Mouse (Mus musculus): ENCODE measurements around the gene Wwc2.

Wwc2 gene

DNA sequence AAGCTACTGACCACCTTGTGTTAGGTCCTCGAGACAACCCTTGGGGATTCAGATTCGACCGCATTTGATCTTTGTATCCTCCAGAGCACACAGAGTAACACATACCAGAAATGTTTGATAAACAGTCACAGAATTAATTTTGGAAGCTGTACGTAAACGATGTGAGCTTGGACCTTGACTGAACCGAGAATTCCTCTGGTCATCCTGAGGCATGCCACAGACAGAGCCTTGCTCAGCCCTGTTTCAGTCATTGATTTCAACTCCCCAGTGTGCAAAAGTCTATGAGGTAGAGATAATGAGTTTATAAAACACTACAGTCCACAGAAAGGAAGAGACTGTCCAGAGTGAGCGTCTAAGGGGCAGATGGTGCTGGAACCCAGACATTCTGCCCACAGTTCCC is 51.5 kb downstream of the Wwc2 start:
- DNase-seq: no peak

GRCm38 (mm10) chr8:47936386-47936785 is 54.3 kb downstream of the Wwc2 start:
- no peak for DNase-seq

DNA sequence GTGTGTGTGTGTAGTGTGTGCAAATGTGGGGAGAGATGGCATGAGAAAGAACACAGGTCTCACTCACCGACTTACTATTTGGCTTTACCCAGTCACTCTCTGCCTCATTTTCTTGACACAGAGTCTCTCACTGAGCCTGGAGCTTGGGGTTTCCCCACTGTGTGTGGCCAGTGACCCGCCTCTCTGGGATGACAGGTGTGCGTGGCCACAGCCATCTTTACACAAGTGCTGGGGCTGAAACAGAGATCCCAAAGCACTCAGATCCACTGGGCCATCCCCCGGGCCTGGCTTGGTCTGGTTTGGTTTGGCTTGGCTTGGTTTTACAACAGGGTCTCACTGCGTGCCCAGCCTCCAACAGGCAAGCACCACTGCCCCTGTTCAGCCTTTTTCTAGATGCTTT is 55.3 kb downstream of the Wwc2 start:
- no peak for DNase-seq

GRCm38 (mm10) chr8:47933087-47933486 is 57.6 kb downstream of the Wwc2 start:
- no peak for DNase-seq

DNA sequence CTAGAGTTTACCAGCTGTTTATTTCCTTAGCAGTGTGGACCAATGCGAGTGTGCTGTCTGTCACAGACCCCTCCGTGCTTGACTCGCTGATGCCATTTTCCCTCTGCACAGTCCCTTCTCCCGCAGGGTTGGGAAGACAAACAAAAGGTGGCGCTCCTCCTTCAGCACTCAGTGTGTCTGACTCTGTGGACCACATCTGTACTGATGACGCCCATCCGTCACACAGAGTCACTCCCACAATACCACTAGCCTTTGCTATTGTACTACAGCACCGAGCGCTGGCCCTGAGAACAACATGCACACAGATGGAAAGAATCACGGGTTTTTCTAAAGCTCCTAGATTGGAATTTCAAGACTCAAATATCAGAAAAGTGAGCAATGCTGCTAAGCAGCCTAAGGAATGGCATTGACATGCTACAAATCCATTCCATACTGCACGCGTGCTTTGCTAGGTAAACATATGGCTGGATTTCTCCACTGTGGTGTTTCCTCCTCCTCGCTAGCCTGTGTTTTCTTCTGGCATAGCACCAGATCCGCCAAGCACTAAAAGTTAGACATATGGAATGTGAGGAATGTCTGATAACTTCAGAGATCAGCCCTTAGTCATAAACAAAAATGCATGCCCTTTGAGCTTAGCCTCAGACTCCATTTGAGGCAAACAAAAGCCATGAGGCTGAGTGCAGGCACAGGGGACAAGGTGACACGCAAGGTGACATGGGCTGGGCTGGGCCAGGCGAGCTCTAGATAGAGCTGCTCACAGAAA is 58.5 kb downstream of the Wwc2 start:
- no peak for DNase-seq

DNA sequence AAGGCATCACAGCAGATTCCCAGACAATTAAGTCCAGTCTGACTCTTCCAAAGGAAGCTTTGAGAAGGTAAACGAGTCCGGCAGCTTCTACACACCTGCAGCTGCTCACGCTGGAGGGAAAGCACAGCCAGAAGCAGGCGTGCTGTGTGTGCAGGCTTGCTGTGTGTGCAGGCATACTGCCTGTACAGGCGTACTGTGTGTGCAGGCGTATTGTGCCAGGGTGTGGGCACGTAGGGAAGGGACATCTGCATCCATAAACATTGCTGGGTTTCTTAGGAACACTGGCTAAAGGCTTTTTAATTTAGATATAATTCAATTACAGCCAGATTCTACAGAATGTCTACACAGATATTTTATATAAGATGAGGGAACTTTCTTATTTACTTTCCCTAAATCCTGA is 59.4 kb downstream of the Wwc2 start:
- DNase-seq: no peak

- DNase-seq: no peak
Measured at GRCm38 (mm10) chr8:47929615-47930014, 61.1 kb downstream of the Wwc2 start.

DNA sequence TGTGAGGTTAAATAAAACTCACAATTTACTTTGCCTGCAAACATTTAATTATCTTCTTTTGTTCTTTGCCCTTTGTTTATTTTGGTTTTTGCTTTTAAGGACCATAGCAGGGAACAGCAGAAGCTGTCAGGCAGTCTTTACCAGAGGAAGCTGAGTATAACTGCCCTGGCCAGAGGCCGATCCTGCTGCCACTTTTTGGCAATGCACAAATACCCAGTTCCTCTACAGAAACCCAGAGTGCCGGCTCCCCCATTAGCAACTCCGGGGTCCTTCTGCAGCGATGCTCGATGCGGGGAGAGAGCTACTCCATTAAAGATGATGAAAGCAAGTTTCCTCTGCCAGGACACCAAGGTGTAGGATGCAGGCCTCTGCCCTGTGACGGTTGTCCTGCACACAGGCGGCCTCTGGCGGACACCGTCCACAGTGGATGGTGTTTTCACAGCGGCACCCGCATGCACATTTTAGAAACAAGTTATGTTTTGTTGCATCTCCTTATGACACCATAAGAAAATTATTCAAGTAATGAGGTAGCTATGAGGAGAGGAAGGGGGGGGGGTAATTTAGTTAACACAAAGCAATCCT is 62.0 kb downstream of the Wwc2 start:
- no peak for DNase-seq

DNA sequence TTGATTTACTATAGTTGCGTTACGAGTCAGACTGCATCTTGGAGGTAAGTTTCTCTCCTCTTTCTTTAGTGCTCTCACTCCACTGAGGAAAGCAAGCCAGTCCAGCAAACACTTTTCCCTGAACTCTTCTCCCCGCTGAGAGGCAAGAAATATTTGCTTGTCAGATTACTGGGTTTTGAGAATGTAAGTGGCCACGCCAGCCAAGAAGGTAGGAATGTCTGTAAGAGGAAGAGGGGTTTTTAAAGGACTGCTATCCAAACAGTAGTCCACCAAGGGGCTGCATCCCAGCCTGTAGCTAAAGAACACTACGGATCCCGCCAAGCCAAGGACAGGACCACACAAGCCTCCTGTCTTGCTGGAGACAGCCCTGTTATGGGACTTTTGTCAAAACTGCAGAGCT is 65.8 kb downstream of the Wwc2 start:
- DNase-seq: no peak

GRCm38 (mm10) chr8:47922816-47923215 is 67.9 kb downstream of the Wwc2 start:
- DNase-seq: no peak

GRCm38 (mm10) chr8:47922011-47922410 is 68.7 kb downstream of the Wwc2 start:
- DNase-seq: no peak

DNA sequence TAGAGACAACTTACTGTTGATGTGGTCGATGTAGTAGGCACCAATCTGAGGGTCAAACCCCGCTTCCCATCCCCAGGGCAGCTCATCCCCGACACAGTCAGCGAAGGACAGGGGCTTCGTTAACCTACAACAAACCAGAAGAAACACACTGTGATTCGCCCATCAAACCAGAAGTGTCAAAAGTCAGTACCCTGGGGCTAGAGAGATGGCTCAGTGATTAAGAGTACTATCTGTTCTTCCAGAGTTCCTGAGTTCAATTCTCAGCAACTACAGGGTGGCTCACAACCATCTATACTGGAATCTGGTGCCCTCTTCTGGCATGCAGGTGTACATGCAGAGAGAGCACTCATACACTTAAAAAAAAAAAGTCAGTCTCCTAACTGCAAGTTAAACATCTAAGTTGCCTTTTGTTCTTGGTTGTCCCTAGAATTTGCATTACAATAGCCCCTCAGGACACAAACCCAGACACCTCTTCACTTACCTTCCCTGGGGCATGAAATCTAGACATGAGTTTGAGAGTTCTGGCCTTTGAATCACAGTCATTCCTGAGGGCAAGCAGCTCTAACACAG is 70.1 kb downstream of the Wwc2 start:
- no peak for DNase-seq

DNA sequence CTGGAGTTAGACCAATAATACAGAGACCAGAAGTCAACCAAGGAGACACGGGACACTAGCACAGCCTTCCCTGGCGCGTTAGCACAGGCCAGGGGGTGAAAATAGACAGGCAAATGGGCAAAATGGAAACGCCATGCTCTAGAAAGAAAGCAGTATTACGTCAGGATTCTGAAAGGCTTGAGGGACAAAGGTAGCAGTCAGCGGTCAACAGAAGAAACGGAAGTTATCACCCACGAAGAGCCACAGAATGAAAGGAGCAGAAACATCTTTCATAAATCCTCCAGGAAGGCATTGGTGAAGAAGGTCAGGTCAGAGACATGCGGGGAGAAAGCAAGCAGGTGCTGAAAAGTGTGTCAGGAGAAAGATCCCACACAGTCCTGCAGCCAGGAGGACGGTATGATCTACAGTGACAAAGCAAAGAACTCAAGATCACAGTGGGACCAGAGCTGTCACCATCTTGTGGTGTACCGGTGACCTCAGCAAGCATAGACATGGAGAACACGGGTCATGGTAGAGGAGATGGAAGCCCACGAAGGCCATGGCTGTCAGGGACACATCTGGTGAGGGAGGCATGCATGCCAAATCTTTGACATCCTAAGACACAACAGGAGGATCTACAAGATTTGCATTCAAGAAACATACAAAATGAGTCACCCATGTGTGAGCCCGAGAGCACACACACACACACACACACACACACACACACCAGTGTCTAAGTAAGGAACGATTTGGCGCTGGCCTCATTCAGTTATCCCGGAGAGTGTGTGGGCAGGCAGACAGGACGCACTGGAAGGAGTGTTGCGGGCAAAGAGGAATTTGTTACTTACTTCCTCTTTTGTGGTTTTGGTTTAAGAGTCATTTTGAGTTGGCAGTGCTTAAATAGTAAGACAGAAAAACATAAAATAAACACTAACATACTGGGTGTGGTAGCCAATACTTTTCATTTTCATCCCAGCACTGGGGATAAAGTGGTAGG is 73.4 kb downstream of the Wwc2 start:
- no peak for DNase-seq

GRCm38 (mm10) chr8:47915521-47915920 is 75.2 kb downstream of the Wwc2 start:
- no peak for DNase-seq

DNA sequence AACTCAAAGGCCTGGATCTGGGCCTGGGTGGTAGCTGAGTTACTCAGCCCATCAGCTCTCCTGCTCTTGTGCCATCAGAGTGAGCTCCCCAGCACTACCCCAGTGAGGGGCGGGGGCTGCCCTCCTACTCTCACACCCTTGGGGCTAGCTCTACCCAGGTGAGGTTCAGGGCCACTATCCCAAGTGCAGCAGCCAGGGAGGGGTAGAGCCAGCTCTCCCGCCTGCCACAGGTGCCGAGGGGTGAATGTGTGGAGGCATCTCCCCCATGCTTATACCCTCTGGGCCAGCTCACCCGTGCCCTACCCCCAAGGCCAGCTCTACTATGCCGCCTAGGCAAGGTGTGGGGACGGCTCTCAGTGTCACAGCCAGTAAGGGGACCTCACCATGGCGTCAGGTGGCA is 75.8 kb downstream of the Wwc2 start:
- no peak for DNase-seq

DNA sequence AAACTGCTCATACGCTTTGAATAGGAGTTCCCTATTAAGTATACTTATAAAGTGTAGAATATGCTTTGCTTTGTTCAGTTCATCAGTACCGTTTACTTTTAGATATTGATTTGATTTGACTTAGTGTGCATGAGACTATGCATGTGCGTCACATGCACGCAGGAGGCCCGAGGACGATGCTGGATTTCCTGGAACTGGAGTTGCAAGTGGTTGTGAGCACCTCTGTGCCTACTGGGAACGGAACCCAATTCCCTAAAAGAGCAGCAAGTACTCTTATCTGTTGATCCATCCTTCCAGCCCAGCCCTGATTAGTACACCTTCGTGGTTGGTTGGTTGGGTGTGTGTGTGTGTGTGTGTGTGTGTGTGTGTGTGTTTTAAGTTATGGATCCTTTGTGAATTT is 76.6 kb downstream of the Wwc2 start:
- DNase-seq: no peak

GRCm38 (mm10) chr8:47913621-47914020 is 77.1 kb downstream of the Wwc2 start:
- DNase-seq: peak; percentile 39 to 63

GRCm38 (mm10) chr8:47909681-47910080 is 81.0 kb downstream of the Wwc2 start:
- no peak for DNase-seq

GRCm38 (mm10) chr8:47907056-47907455 is 83.7 kb downstream of the Wwc2 start:
- DNase-seq: no peak

GRCm38 (mm10) chr8:47906142-47906541 is 84.6 kb downstream of the Wwc2 start:
- DNase-seq: no peak

DNA sequence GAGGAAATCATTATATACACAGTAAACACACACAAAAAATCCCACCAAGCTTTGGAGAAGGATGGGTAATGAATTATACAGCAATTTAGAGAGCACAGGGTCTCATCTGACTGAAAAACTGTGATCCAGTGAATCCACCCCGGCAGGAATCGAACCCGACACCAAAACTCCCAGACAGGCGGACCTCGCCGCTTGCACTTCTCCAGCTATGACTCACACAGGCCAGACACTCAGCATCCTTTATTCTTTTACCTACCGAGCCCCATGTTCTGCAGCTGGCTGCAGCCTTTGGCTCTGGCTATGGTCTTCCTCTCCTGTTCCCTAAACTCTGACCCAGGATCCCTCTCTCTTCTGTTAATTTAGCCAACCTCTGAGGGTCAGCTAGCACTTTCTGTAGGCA is 85.5 kb downstream of the Wwc2 start:
- no peak for DNase-seq

GRCm38 (mm10) chr8:47904004-47904403 is 86.7 kb downstream of the Wwc2 start:
- DNase-seq: peak in 1 of 2 experiments; percentile 25

DNA sequence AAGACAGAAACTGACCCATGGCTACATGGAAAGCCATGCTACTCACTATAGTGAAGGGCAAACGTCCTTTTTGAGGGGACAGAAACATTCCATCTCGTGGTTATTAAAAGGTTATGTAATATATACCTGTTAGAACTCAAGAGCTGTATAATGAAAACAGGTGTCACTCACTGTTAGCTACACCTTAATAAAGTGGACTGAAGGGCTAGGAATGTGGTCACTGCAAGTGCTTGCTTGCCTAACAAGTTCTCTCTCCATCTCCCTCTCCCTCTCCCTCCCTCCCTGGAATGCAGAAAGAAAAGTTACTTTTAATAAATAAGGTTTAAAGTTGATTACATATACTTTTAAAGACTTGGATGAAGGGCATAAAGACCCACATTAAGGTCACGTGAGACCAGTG is 88.0 kb downstream of the Wwc2 start:
- DNase-seq: no peak

Data from kidney, adult 8-10 months (tissue).